Mouse (Mus musculus): ENCODE measurements around the gene Epha2. TPM values are rescaled to one million over a fixed set of nuclear protein-coding genes. Genes with fewer than 3 reads are reported as not detected.

Epha2 gene
- total RNA-seq, 2 experiments from 2014 or later = 1.4 to 1.5 TPM

DNA sequence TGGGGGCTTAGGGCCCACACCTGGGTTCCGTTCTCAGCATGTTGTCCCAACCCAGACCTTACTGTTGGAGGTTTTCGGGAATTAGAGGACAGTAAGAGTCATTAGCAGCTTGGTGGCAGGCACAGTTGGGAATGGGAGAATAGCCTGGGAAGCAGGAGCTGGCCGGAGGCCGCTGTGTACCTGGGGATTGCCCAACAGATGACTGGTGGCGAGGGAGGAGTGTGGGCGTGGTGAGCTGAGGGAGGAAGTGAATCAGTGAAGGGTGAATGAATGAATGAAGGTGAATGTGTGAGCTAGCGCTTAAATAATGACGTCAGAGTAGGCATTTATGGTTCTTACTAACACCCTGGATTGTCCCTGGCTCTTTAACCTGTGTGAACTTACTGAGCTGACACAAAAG lies 23.9 kb upstream of the Epha2 start:
- intact Hi-C loops (cut with DNase I) = no loop called here
- DNase-seq (ENCODE audit: low spot score in 2 of 2) = no peak

DNA sequence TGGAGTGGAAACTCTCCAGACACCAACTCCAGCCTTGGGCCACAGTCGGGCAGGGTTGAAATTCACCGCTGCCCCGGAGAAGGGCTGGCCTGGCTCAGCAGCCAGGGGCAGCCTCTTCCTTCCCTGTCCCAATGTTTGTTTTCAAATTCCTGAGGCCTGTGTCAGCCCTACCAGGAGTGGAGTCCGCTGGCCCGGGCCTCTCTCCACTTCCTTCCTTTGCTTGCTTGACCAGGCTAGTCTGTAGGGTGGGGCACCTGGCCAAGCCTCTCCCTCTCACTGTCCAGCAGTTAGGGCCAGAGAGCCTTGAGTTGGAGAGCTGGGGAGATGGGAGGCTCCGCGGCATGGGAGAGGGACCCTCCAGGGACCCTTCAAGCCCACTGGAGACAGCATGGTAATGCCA lies 22.9 kb upstream of the Epha2 start:
- intact Hi-C loops (cut with DNase I) = no loop called here

DNA sequence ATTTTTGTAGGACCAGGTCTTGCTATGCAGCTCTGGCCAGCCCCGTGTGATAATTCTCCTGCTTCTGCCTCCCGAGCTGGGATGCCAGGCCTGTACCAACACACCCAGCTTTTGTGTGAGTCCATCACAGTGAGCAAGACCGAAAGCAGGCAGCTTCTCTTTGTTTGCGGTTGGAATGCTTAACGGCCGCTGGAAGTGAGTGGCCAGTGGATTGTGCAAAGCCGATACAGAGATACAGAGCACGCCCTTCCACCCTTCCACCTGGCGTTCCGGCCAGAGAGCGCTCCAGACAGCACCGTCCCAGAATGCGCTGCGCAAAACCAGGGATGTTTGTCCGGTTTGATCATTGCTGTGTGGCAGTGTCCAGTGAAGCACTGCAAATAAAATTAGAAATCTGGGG lies 21.7 kb upstream of the Epha2 start:
- intact Hi-C loops (cut with DNase I) = no loop called here
- no peak for DNase-seq (ENCODE audit: low spot score in 2 of 2)

More for the DNA sequence above, 22.9 kb upstream of the Epha2 start:
- DNase-seq (ENCODE audit: low spot score in 2 of 2) = no peak

DNA sequence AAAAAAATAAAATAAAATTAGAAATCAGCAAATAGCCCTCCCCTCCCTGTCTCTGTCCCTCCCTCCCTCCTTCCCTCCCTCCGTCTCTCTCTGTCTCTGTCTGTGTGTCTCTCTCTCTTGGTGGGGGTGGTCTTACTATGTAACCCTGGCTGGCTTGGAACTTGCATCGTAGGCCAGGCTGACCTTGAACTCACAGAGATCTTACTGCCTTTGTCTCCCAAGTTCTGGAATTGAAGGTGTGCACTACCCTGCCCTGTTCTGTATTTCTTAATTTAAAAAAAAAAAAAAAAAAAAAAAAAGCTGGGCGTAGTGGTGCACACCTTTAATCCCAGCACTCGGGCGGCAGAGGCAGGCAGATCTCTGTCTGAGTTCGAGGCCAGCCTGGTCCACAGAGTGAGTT lies 21.3 kb upstream of the Epha2 start:
- no peak for DNase-seq (ENCODE audit: low spot score in 2 of 2)
- intact Hi-C loops (cut with DNase I) = no loop called here

DNA sequence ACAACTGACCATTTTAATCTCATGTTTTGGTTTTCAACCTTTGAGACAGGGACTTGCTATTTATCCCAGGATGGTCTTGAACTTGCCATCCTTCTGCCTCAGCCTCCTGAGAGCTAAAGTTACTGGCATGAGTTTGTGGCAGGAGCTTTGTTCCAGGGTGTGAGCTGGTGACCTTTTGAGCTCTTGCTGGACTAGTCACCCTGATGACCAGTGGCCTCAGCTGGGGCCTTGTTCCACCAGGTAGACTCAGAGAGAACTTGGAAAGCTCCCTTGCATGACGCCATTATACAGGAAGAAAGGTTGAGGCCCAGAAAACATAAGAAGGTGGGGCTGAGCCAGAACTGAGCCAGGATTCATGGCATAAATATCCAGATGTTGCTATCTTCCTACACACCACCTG lies 20.6 kb upstream of the Epha2 start:
- intact Hi-C loops (cut with DNase I) = no loop called here
- no peak for DNase-seq (ENCODE audit: low spot score in 2 of 2)

DNA sequence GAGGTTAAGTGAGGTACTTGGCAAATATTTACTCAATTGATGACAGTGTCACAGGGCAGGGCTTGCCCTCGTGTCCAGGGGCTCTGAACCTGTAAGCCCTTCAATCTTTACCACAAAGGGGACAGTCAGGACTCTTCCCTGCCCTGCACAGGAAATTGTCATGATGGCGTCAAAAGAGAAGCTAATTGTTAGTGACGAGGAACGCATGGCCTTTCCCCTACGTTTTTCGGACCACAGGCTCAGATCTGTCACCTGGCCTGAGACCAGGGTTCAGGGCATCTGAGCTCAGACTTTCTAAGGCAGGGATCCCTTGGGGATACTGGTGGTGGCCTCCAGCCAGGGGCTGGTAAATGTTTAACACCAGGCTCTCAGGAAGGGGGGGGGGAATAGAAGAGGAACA lies 19.9 kb upstream of the Epha2 start:
- DNase-seq (ENCODE audit: low spot score in 2 of 2) = no peak
- intact Hi-C loops (cut with DNase I) = no loop called here

DNA sequence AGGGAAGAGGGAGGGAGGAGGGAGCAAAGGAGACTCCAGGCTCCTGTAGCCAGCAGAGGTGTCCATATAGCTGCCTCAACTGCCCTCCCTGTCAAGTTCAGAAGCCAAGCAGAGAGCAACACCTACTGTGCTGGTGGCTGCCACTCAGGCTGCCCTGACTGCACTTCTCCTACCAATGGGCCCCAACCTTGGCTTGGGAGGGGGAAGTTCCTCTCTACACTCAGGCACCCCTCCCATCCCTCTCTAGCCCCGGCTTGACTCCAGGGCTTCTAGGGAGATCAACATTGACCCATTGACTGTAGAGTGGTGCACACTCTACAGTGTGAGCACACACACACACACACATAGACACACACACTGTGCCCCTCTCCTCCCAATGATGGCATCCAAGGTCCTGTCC lies 19.5 kb upstream of the Epha2 start:
- intact Hi-C loops (cut with DNase I) = no loop called here
- DNase-seq (ENCODE audit: low spot score in 2 of 2) = no peak

DNA sequence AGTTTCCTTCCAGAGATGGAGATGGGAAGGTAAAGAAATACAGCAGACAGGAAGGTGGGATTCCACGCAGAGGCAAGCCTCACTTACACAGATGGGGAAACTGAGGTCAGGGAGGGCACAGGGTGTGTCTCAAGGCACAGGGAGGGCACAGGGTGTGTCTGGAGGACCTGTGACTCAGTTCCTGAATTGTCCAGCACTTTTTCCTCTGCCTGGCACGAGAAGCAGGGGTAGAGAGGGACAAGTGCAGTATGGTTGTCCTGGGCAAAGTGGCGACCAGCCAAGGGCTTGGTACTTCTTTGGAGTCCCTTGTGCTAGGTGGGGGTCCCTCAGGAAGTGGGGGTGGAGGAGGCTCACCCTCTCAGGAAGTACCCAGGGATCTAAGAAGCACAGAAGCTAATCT lies 19.0 kb upstream of the Epha2 start:
- intact Hi-C loops (cut with DNase I) = no loop called here
- no peak for DNase-seq (ENCODE audit: low spot score in 2 of 2)

DNA sequence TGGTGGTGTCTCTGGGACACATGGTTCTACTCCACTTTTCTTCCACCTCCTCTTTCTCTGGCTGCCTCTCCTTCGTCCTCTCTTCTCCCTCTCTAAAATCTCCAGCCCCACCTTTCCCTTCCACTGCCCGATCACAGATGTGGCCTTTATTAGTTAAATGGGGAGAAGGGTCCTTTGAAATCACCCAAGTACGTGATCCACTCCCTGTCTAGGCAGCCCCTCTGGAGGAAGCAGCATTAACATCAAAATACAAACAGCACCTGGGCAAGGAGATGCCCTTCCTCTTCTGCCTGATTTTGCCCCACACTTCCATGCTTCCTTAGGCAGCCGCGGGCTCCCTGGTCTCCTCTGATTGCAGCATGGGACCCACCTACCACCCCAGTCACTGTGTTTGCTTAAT lies 18.4 kb upstream of the Epha2 start:
- DNase-seq (ENCODE audit: low spot score in 2 of 2) = no peak
- intact Hi-C loops (cut with DNase I) = no loop called here

DNA sequence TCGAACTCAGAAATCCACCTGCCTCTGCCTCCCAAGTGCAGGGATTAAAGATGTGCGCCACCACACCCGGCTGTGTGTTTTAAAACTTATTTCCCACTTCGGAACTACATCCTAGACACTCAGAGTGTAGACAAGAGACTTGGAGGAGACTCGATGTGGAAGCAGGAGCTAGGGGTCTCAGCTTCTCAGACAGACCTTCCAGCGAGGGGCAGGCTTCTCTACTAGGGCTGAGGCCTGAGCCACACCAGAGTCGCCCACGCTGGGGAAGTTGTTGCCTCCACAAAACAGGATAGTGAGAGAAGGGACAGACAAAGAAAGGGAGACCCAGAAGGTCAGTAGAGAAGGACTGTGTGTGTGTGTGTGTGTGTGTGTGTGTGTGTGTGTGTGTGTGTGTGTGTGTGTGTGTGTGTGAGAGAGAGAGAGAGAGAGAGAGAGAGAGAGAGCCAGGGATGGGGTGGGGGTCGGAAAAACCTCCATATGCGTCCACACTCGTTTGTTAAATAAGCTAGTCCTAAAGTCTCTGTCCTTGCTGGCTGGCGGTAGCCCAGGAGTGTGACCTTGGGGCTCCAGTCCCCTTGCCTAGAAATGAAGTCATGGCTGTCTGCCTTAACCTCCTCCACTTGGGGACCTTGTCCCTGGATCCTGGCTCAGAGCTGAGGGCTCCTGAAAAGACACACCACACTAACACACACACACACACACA lies 17.7 kb upstream of the Epha2 start:
- intact Hi-C loops (cut with DNase I) = no loop called here
- DNase-seq (ENCODE audit: low spot score in 2 of 2) = no peak

DNA sequence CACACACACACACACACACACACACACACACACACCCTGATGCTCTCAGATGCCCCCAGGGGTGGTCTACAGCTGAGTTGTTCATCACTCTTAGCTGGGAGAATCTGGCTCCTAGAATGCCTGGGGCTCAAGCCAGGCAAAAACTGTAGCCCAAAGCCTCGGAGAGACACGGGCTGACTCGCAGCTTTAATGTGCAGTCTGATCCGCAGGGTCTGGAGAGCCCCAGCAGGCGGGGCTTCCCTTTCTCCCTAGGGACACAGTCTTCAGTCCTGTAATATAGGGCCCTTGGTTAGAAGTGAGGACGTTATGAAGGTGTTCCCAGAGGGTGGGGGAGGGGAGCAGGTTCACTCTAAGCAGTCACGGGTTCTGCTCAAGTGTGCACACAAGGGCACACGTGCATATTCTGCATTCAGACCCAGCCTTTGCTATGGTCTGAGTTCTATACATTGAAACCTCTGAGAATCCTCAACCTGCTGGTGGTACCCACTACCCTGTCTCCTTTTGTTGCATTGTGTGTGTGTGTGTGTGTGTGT lies 17.1 kb upstream of the Epha2 start:
- intact Hi-C loops (cut with DNase I) = no loop called here
- no peak for DNase-seq (ENCODE audit: low spot score in 2 of 2)

DNA sequence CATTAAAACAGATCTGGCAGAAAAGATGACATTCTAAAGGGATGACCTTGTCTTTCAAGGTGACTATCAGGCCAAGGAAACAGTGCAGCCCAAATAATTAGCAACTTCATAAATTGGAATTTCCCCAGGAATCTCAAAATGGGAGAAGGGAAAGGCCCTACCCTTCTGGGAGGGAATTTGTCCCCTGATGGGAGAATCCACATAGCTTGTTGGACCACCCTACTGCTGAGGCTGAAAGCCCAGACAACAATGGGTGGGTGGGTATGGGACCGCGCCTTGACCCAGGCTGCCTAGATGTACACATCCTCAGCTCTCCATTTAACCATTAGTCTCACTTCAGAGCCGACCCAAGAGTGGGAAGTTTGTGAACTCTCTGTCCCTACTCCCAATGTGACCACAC lies 16.6 kb upstream of the Epha2 start:
- intact Hi-C loops (cut with DNase I) = no loop called here

DNA sequence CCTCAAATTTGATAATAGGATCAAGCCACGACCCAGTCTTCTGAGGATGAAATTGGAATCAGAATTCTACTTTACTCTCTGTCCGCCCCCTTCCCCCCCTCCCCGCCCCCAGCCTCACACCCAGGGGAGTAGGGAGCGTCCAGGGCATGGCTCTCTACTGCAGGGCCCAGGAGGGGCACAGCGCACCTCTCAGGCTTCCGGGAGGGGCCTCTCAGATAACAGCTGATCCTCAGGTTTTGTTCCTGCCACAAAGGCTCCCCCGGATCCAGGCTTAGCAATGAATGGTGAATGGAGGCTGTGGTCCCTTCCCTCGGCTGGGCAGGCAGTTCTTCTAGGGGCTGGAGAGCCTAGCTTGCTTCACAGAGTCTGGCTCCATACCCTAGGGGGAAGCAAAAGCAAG lies 15.9 kb upstream of the Epha2 start:
- intact Hi-C loops (cut with DNase I) = no loop called here

More for the DNA sequence above, 16.6 kb upstream of the Epha2 start:
- no peak for DNase-seq (ENCODE audit: low spot score in 2 of 2)

DNA sequence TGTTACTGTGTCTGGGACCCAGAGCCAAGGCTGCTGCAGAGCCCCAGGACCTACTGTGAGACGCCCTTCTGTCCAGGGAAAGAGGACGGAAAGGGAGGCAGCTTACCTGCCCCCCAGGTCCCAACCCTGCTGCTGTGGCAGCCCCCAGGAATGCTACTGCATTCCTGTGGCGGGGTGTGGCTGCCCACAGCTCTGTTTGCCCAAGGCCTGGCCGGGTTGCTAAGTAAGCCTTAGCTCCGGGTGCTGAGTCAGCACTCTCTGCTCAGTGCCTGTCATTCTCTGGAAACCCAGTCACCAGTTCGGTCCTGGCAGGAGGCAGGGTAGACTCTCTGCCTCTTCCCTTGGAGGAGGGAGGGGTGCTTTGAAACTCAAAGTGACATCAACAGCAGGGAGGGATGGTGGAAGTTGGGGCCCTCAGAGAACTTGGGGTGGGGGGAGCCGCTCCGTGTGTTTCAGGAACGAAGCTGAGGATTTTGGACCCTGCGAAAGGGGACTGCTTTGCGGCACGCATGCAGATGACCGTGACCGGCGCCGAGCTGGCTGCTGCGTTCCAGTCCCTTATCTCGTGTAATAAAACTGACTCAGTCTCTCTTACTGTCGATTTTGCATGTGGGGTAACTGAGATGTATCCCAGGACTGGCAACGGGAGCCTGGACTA lies 14.1 kb upstream of the Epha2 start:
- intact Hi-C loops (cut with DNase I) = no loop called here
- DNase-seq (ENCODE audit: low spot score in 2 of 2) = no peak

More for the DNA sequence above, 15.9 kb upstream of the Epha2 start:
- no peak for DNase-seq (ENCODE audit: low spot score in 2 of 2)

DNA sequence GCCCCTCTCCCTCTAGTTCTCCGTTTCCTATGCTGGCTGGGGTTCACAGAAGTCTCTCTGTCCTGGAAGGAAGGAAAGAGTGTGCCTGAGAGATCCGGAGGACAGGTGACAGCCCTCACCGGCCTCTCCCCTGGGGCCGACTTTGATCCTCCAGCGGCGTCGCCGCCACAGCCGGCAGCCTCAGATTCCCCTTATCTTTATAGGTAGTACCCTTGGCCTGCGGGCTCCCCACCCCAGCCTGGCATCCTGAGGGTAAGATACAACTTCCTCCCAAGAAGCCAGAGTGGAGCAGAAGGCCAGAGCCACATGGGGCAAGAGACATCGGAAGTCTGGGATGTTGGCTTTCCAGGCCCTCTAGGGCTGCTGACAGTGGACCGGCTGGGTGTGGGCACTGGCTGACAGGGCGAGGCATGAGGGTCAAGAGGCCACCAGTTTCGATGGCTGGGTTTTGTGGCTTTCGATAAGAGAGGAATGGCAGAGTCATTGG lies 13.5 kb upstream of the Epha2 start:
- DNase-seq (ENCODE audit: low spot score in 2 of 2) = no peak
- intact Hi-C loops (cut with DNase I) = no loop called here

DNA sequence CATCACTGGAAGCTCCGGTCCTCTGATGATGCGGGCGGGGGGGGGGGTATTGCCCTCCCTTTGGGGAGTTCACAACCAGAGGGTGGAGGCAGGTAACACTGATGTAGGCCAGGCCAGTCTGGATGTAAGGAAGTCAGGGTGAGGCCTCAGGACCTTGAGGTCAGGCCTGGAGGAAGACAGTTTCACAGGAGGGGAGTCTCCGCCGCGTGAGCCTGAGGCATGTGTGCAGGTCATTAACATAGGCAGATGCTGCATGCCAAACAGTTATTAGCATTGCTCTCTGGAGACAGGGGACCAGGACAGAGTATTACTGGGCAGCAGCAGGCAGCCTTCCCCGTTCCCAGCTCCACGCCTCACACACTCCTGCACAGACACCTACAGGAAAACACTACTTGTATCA lies 12.9 kb upstream of the Epha2 start:
- no peak for DNase-seq (ENCODE audit: low spot score in 2 of 2)
- intact Hi-C loops (cut with DNase I) = no loop called here

DNA sequence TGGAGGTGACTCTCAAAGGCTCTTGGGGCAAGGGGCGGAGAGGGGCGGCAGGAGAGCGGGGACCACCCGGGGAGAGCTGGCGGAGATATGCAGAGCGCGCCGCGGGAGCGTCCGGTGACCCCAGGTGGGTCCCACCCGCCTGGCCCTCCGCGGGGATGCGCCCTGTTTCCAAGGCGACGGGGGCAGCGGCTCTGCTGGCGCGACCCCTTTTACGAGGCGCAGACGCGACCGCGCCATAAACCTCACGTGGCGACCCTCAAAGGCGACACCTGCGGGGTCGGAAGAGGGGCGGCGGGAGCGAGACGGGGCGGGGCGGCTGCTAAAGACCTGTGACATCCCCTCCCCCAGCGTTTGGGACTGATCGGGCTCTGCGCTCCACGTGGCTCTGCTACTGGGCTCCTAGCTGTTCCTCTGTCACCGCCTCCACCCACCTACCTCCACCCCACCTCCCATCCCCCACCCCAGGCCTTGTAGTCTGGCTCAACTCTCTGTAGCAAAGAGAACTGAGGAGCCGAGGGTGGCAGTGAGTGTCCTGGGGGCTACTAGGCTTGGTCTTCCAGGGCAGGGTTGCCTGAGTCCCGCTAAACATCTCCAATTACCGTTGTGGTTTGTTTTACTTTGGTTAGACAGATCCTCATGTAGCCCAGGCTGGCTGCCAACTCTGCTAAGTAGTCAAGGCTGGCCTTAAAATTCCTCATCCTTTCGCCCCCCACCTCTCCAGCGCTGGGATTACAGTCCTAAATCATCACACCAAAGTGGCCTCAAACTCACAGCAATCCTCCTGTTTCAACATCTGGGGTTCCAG lies 9.3 kb upstream of the Epha2 start:
- intact Hi-C loops (cut with DNase I) = no loop called here
- DNase-seq (ENCODE audit: low spot score in 2 of 2) = no peak

DNA sequence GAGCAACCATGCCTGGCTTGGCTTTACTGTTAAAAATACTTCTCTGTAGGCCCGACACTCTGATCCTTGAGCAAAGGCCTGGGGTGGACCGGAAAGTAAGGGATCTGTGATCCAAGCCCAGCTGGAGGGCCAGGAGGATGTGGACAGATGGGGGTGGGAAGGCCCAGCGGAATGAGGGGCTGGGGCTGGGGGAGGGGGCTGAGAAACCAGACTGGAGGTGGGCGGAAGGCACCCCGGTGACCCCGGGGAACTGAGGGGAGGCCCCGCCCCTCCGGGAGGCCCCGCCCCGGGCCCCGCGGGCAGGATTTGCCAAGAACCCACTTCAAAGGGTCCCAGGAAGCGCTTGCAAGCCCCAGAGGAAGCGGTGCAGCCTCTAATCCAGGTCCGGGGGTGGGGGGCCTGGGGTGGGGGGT lies 5.3 kb upstream of the Epha2 start:
- intact Hi-C loops (cut with DNase I) = no loop called here
- no peak for DNase-seq (ENCODE audit: low spot score in 2 of 2)

DNA sequence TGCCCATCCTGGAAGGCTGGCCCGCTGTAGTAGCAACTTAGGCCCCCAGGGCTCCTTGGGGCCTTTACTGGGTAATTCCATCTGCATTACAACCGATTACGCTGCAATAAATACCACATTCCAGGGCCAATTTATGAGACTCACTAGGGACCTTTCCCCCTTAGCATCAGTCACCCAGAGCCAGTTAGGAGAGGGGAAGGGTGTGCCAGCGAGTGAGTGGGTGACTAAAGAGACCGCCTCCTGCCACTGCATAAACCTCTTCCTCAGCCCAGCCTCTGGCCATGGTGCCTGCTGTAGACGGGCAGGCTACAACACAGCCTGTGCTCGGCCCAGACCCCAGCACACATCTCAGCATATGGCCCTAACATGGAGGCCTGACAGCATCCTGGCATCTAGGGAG lies 3.1 kb upstream of the Epha2 start:
- DNase-seq (ENCODE audit: low spot score in 2 of 2) = no peak
- intact Hi-C loops (cut with DNase I) = no loop called here

DNA sequence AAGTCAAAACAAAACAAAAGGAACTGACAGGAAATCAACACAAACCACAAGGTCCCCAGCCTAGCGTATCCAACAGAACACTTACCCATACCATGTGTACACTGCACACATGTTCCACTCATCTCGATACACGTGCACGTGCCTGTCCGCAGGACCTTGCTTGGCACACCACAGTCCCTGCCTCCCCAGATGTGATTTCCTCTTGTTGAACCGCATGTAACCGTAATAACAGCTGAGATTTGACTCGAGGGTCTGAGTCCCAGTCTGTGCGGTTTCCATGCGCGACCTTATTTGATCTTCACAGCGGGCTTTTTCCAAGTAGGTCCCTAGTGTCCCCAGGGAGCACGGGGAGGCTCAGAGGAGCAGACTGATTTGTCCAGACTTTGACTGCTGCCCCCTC lies 1.7 kb upstream of the Epha2 start:
- no peak for DNase-seq (ENCODE audit: low spot score in 2 of 2)
- intact Hi-C loops (cut with DNase I) = no loop called here

DNA sequence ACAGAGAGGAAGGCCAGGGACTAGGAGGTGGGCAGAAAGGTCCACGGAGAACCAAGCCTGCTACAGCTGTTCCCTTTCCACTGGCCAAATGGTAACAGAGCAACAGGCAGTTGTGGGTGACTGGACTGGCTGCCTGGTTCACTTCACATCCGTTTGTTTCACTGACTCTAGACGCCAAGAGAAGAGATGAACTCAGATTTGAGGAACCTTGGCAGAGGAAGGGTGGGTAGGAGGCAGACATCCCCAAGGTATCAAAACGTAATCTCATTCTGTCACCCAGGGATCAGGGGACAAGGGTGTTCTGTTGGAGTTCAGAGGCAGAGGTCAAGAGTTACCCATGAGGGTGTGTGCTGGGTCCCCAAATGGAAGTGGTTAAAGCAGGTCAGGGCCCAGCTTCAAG lies 844 bp upstream of the Epha2 start:
- DNase-seq (ENCODE audit: low spot score in 2 of 2) = no peak

More for the DNA sequence above, 844 bp upstream of the Epha2 start:
- intact Hi-C loops (cut with DNase I) = no loop called here
